Mouse (Mus musculus): ENCODE measurements around the gene Slc2a12. TPM values are rescaled to one million over a fixed set of nuclear protein-coding genes. Genes with fewer than 3 reads are reported as not detected.

Gene Slc2a12
- total RNA-seq (2014; rRNA removed), result 5.5 and 7.3 TPM in 2 replicates
- 4.6 and 6.6 TPM in 2 replicates for polyA plus RNA-seq (2015; fragmentation: Nextera tagmentation; extraction: Ambion mirVana)

DNA sequence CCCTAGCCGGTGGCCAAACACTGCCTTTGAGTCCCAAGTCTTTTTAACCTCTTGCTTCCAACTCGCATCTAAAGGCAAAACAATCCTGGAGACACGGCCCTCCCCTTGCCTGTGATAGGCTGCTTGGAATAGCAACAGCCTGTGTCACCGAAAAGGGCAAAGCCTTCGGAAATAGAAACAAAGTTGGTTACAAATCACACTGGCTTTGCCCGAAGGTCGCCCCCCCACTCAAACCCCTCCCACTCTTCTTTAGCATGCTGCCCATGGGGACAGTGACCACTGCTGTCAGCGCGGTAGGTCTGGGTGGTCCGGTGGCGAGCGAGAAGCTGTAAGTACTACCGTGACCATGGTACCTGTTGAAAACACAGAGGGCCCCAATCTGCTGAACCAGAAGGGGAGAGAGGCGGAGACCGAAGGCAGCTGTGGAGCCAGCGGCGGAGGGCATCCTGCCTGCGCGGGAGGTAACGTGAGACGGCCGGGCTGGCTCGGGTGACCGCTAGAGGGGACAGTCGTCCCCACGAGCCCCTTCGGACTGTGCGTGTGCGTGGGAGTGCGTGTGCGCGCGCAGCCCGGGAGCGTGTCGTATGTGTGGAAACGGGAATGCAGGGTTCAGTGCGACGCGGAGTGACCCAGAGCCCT is at the start of gene Slc2a12:
TSS of gene Slc2a12 (plus strand) at position 159 of the 639 bp plus-strand sequence.
- peak within 1 kb of the TSS; percentile 97 for H3K4me2 ChIP-seq (ENCODE audit: low read depth)
- H3K9me3 ChIP-seq (ENCODE audit: low read length), result no peaks in the 10 kb centered on the region
- peak; percentile 90 for ATAC-seq
- DNase-seq, result peak; percentile 64
- H3K9ac ChIP-seq, result peak within 1 kb of the TSS; percentile 50
- H3K36me3 ChIP-seq (ENCODE audit: insufficient read depth), result no peaks in the 10 kb centered on the region
- TF ChIP-seq CTCF (IDR thresholded peaks at IDR 0.05; ENCODE audit: low read depth), result peak; percentile 53
- peak within 1 kb of the TSS; percentile 29 for H3K27ac ChIP-seq (ENCODE audit: low read depth, low read length)
- no peaks in the 10 kb centered on the region for H3K27me3 ChIP-seq (ENCODE audit: insufficient read depth, low read length)
- WGBS, result 1% methylated on average over 40 of the region's 40 CpGs
- H3K4me1 ChIP-seq (ENCODE audit: insufficient read depth), result no peaks in the 10 kb centered on the region
- peak within 1 kb of the TSS; percentile 52 for H3K4me3 ChIP-seq (ENCODE audit: low read depth, low read length)

DNA sequence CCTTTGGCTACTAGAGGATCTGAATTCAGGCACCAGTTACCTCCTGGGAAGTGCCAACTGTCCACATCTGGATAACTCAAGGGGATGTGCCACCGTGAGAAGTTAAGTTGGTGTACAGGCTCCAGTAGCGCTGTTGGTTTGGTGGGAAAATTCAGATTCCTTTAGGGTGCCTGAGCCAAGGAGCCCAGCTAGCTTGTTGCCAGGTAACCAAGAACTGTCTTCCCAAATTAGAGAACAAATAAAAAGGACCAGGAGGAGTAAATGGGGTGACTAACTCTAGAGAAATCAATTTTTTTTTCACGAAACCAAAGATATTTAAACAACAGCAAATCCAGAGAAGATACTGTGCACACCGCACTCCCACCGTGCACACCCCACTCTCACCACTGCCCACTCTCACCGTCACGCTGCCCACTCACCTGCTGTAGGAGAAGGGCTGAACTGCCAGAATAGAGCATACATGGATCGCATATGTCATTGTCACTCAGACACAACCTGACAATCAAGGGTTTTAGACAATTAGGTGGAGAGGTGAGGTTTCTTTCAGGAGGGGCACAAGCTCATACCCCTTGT is 45.8 kb upstream of the Slc2a12 start:
- 88% methylated on average over 8 of the region's 8 CpGs for WGBS
- ATAC-seq, result no peak

DNA sequence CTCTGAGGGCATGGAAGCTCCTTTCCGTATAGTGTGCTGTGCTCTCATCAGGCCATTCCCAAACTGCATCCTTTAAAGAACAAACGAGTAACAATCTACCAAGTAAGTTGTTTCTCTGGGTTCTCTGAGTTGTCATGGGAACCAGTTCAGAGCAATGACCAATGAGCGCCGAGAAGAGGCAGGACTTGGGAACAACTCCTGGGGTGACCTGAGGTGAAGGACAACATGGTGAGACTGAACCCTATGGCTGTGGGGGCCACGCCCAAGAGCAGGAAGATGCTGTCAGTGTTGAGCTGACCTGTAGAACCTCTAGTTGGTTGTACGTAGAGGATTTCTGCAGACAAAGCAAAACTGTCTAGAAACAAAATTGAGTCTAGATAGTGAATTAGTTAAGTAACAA is 43.8 kb upstream of the Slc2a12 start:
- Histone ChIP-seq H3K4me3 (ENCODE audit: low read depth, low read length) (no peak overlapping the region), H3K27me3 (ENCODE audit: insufficient read depth, low read length) (no peaks in the 10 kb centered on the region), H3K36me3 (ENCODE audit: insufficient read depth) (no peaks in the 10 kb centered on the region), H3K27ac (ENCODE audit: low read depth, low read length) (no peak overlapping the region), H3K4me1 (ENCODE audit: insufficient read depth) (no peaks in the 10 kb centered on the region), H3K9ac (no peak overlapping the region), H3K4me2 (ENCODE audit: low read depth) (no peak overlapping the region), H3K9me3 (ENCODE audit: low read length) (no peaks in the 10 kb centered on the region)
- TF ChIP-seq CTCF (IDR thresholded peaks at IDR 0.05; ENCODE audit: low read depth), result no peak
- ATAC-seq, result no peak
- no peak for DNase-seq
- WGBS, result 86% methylated on average over 6 of the region's 6 CpGs

More for the DNA sequence above, 45.8 kb upstream of the Slc2a12 start:
- Histone ChIP-seq H3K9me3 (ENCODE audit: low read length) (no peaks in the 10 kb centered on the region), H3K27ac (ENCODE audit: low read depth, low read length) (no peak overlapping the region), H3K4me1 (ENCODE audit: insufficient read depth) (no peaks in the 10 kb centered on the region), H3K9ac (no peak overlapping the region), H3K4me2 (ENCODE audit: low read depth) (no peak overlapping the region), H3K27me3 (ENCODE audit: insufficient read depth, low read length) (no peaks in the 10 kb centered on the region), H3K36me3 (ENCODE audit: insufficient read depth) (no peaks in the 10 kb centered on the region), H3K4me3 (ENCODE audit: low read depth, low read length) (no peak overlapping the region)
- no peak for DNase-seq
- no peak for TF ChIP-seq CTCF (IDR thresholded peaks at IDR 0.05; ENCODE audit: low read depth)

DNA sequence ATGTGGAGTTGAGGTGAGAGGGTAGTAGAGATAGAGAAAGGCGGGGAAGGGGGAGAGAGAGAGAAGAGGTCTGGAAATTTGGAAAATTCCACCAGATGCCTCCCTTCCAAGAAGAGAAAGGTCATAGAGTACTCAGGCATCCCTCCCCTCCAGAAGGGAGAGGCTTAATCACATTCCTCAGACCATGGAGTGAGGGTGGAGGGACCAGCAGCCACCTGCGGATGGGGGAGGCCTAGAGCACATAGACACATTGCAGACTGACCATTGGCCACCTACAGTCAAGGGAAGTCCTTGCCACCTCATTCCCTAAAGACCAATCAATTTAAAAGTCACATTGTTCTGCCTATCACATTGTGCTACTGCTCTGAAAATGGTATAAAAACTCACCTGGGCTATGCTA is 40.0 kb upstream of the Slc2a12 start:
- no peak overlapping the region for H3K9ac ChIP-seq
- no peak overlapping the region for H3K4me3 ChIP-seq (ENCODE audit: low read depth, low read length)
- no peak for DNase-seq
- H3K27me3 ChIP-seq (ENCODE audit: insufficient read depth, low read length), result no peaks in the 10 kb centered on the region
- no peaks in the 10 kb centered on the region for H3K36me3 ChIP-seq (ENCODE audit: insufficient read depth)
- no peak for ATAC-seq
- H3K4me2 ChIP-seq (ENCODE audit: low read depth), result no peak overlapping the region
- no peaks in the 10 kb centered on the region for H3K9me3 ChIP-seq (ENCODE audit: low read length)
- H3K4me1 ChIP-seq (ENCODE audit: insufficient read depth), result no peaks in the 10 kb centered on the region
- no peak for TF ChIP-seq CTCF (IDR thresholded peaks at IDR 0.05; ENCODE audit: low read depth)
- WGBS, result 76% methylated on average over 2 of the region's 2 CpGs
- H3K27ac ChIP-seq (ENCODE audit: low read depth, low read length), result no peak overlapping the region

DNA sequence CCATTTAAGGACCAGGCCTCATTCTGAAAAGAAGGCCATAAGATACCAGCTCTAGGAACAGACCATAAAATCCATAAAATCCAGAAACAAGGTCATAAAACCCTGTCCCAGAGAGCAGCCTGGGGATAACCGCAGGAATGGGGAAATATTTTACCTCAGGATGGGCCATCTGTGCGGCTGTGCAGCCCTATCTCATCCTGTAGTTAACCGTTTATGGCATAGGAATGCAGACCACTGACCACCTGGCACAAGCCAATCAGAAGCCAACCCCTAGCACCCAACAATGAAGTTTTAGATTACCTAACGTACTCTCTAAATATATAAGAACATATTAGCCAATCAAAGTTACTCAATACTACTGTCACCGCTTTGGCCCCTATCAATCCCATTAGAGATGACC is 36.5 kb upstream of the Slc2a12 start:
- Histone ChIP-seq H3K9ac (peak overlapping the region; percentile 46; the same call in 1 of the 2 replicates), H3K36me3 (ENCODE audit: insufficient read depth) (no peaks in the 10 kb centered on the region), H3K9me3 (ENCODE audit: low read length) (no peaks in the 10 kb centered on the region), H3K4me2 (ENCODE audit: low read depth) (no peak overlapping the region), H3K4me1 (ENCODE audit: insufficient read depth) (no peaks in the 10 kb centered on the region), H3K27me3 (ENCODE audit: insufficient read depth, low read length) (no peaks in the 10 kb centered on the region), H3K27ac (ENCODE audit: low read depth, low read length) (no peak overlapping the region), H3K4me3 (ENCODE audit: low read depth, low read length) (no peak overlapping the region)
- WGBS, result 77% methylated on average over 5 of the region's 5 CpGs
- ATAC-seq, result no peak
- DNase-seq, result no peak
- no peak for TF ChIP-seq CTCF (IDR thresholded peaks at IDR 0.05; ENCODE audit: low read depth)

DNA sequence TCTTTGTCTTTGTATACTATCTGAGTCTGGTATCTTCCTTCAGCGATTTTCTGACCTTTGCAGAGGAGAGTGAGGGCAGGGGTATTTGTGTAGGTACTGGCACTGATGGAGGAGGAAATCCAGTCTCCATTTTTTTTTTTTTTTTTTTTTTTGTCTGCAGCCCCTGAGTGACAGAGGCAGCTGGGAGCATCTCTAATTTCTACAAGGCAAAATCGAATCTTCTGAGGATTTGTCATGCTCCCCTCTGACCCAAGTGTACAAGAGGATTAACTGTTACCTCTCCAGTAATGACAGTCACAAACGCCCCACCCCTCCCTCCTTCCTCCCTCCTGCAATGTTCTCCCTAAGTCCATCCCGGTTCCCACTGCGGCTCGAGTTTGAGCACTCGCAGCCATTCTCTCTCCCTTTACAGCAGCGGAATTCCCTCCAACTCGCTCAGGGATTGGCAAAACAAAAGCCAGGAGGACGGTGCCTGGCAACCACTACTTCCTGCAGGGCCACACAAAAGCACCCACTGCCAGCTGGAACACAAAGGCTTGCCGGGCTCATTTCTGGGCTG is 35.9 kb upstream of the Slc2a12 start:
- Histone ChIP-seq H3K4me2 (ENCODE audit: low read depth) (peak overlapping the region; percentile 49), H3K4me1 (ENCODE audit: insufficient read depth) (no peaks in the 10 kb centered on the region), H3K27me3 (ENCODE audit: insufficient read depth, low read length) (no peaks in the 10 kb centered on the region), H3K36me3 (ENCODE audit: insufficient read depth) (no peaks in the 10 kb centered on the region), H3K9me3 (ENCODE audit: low read length) (no peaks in the 10 kb centered on the region), H3K9ac (peak overlapping the region; percentile 46), H3K27ac (ENCODE audit: low read depth, low read length) (peak overlapping the region; percentile 58), H3K4me3 (ENCODE audit: low read depth, low read length) (peak overlapping the region; percentile 28)
- ATAC-seq, result peak; percentile 90
- 2% methylated on average over 11 of the region's 11 CpGs for WGBS
- TF ChIP-seq CTCF (IDR thresholded peaks at IDR 0.05; ENCODE audit: low read depth), result no peak
- DNase-seq, result peak; percentile 77

DNA sequence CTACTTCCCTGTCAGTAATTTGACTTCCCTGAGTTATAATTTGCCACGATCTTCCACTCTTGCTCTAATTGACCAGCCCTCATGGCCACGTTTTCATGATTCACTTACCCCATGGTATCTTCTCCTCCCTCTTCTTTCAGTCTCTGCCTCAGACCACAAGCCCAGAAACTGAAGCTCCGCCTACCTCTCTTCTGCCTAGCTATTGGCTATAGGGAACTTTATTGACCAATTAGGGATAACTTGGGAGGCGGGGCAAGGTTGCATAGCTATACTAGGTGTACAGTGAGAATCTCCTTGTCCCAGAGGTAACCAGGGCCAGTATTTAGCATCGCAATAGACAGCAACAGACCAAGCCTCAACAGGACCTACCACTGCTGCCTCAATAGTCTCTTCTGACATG is 31.5 kb upstream of the Slc2a12 start:
- WGBS, result 81% methylated on average over 5 of the region's 5 CpGs
- Histone ChIP-seq H3K9me3 (ENCODE audit: low read length) (no peaks in the 10 kb centered on the region), H3K36me3 (ENCODE audit: insufficient read depth) (no peaks in the 10 kb centered on the region), H3K27me3 (ENCODE audit: insufficient read depth, low read length) (no peaks in the 10 kb centered on the region), H3K9ac (no peak overlapping the region), H3K4me3 (ENCODE audit: low read depth, low read length) (no peak overlapping the region), H3K4me1 (ENCODE audit: insufficient read depth) (no peaks in the 10 kb centered on the region), H3K4me2 (ENCODE audit: low read depth) (no peak overlapping the region), H3K27ac (ENCODE audit: low read depth, low read length) (no peak overlapping the region)
- DNase-seq, result no peak
- TF ChIP-seq CTCF (IDR thresholded peaks at IDR 0.05; ENCODE audit: low read depth), result no peak
- ATAC-seq, result no peak

All from forebrain, postnatal 0 days (tissue).